Mouse (Mus musculus): ENCODE measurements around the gene Sct.

DNA sequence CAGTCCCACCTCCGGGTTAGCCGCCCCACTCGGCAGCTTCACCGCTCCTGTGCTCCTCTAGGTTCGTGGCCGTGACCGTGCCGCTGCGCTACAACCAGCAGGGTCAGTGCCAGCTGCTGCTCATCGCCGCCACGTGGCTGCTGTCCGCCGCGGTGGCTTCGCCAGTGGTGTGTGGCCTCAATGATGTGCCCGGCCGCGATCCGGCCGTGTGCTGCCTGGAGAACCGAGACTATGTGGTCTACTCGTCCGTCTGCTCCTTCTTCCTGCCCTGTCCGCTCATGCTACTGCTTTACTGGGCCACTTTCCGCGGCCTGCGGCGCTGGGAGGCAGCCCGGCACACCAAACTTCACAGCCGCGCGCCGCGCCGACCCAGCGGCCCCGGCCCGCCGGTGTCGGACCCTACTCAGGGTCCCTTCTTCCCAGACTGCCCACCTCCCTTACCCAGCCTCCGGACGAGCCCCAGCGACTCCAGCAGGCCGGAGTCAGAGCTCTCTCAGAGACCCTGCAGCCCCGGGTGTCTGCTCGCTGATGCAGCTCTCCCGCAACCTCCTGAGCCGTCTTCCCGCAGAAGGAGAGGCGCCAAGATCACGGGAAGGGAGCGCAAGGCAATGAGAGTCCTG is 15.0 kb upstream of the Sct start:
- TF ChIP-seq POLR2A (IDR thresholded peaks at IDR 0.05; ENCODE audit: control insufficient read depth, low read depth, low read length): no peak
- TF ChIP-seq CTCF (IDR thresholded peaks at IDR 0.05; ENCODE audit: control insufficient read depth, insufficient read depth, insufficient replicate concordance, low read depth, low read length): no peak
